Comparison of ENCODE assay signal across 13 mouse cellular contexts in genomic region chr7:143482541-143482940, GRCm38 (mm10). TPM values are rescaled to one million over a fixed set of nuclear protein-coding genes. Genes with fewer than 3 reads are reported as not detected.
DNase-seq lines count a peak whose midpoint lies in the region; ATAC-seq and TF ChIP-seq lines count a peak whose summit lies in the region.
"Had no signal": no experiment of that assay in that cellular context is flagged by ENCODE, and none has a peak within 500 bp of the region (broad histone marks: within the 10 kb centered on the region; RNA-seq: fewer than 3 reads in every experiment).

No protein-coding gene starts in this region.

- TF ChIP-seq RAD21 in MEL (IDR thresholded peaks at IDR 0.05; ENCODE audit: low read depth, low read length) = no peak

- H3K9ac ChIP-seq in ES-Bruce4 (ENCODE audit: low read depth, poor library complexity, severe bottlenecking) = no peak overlapping the region
- H3K9ac ChIP-seq in MEL (ENCODE audit: control insufficient read depth, low read depth, low read length, poor library complexity, severe bottlenecking) = peak overlapping the region; percentile 27; the same call in 1 of the 2 replicates
- H3K9ac ChIP-seq in liver, embryonic 12.5 days = no peak overlapping the region
- H3K9ac ChIP-seq: lung, embryonic 15.5 days had no signal

- no peak for TF ChIP-seq POLR2A in ES-Bruce4 (IDR thresholded peaks at IDR 0.05; ENCODE audit: insufficient read depth, low read length)
- TF ChIP-seq POLR2A in MEL (IDR thresholded peaks at IDR 0.05; ENCODE audit: control insufficient read depth in 1 of 2, insufficient read depth in 1 of 2, low read depth in 1 of 2, low read length in 2 of 2, poor library complexity in 1 of 2) = no peak

- H3K4me1 ChIP-seq in ES-Bruce4 (ENCODE audit: control insufficient read depth, insufficient read depth, low read length) (peaks cover 4% of the 10 kb centered on the region), MEL (ENCODE audit: control insufficient read depth in 1 of 2, insufficient read depth in 2 of 2, low read length in 2 of 2) (peaks cover 8 to 19% of the 10 kb centered on the region in 2 experiments)
- H3K4me1 ChIP-seq in liver, embryonic 12.5 days = no peaks in the 10 kb centered on the region
- H3K4me1 ChIP-seq: lung, embryonic 15.5 days had no signal

- intact Hi-C loops in left cerebral cortex, postnatal 36 days (cut with DNase I) = loop anchor here (10.0 kb wide), 1 partner anchor 272 kb away; the partner anchor contains the start of gene Osbpl5

- no peaks in the 10 kb centered on the region for H3K9me3 ChIP-seq in ES-Bruce4 (replicated peaks; ENCODE audit: control insufficient read depth, insufficient read depth, low read length, poor library complexity, severe bottlenecking)
- no peaks in the 10 kb centered on the region for H3K9me3 ChIP-seq in MEL (replicated peaks; ENCODE audit: insufficient read depth, low read length)
- H3K9me3 ChIP-seq in liver, embryonic 12.5 days (replicated peaks) = no peaks in the 10 kb centered on the region
- H3K9me3 ChIP-seq: lung, embryonic 15.5 days had no signal

- peak; percentile 66 for DNase-seq in kidney, adult 9 months
- DNase-seq in kidney, postnatal 10 days = no peak
- DNase-seq in MEL (ENCODE audit: low read depth, low spot score) = no peak
- DNase-seq in heart, adult 8-10 months (ENCODE audit: low spot score) = no peak
- no peak for DNase-seq in left cerebral cortex, postnatal 36 days (ENCODE audit: low spot score in 2 of 2)
- DNase-seq: adrenal gland, postnatal 25 days; heart, adult 18-20 months had no signal

- H3K36me3 ChIP-seq in ES-Bruce4 (ENCODE audit: control insufficient read depth, insufficient read depth, low read length, poor library complexity, severe bottlenecking) (no peaks in the 10 kb centered on the region), MEL (ENCODE audit: control insufficient read depth in 1 of 2, insufficient read depth in 2 of 2, low read length in 2 of 2) (peaks cover 0 to 2% of the 10 kb centered on the region in 2 experiments; a peak in 1 of 4 replicates)
- no peaks in the 10 kb centered on the region for H3K36me3 ChIP-seq in liver, embryonic 12.5 days
- H3K36me3 ChIP-seq: lung, embryonic 15.5 days had no signal

- no peak overlapping the region for H3K4me2 ChIP-seq in liver, embryonic 12.5 days
- H3K4me2 ChIP-seq: lung, embryonic 15.5 days had no signal

- 21% methylated on average over 6 of the region's 6 CpGs for WGBS in liver, embryonic 12.5 days (ENCODE audit: insufficient replicate concordance)

- no peaks in the 10 kb centered on the region for H3K27me3 ChIP-seq in ES-Bruce4 (ENCODE audit: control insufficient read depth, insufficient read depth, low read length, poor library complexity, severe bottlenecking)
- H3K27me3 ChIP-seq in MEL (ENCODE audit: control insufficient read depth in 1 of 2, insufficient read depth in 2 of 2, low read length in 2 of 2) = no peaks in the 10 kb centered on the region
- H3K27me3 ChIP-seq in liver, embryonic 12.5 days (replicated peaks) = peaks cover 52% of the 10 kb centered on the region
- H3K27me3 ChIP-seq: lung, embryonic 15.5 days had no signal

- H3K79me2 ChIP-seq in MEL (ENCODE audit: control insufficient read depth, insufficient read depth, low read length, poor library complexity) = no peaks in the 10 kb centered on the region

- TF ChIP-seq EP300 in ES-Bruce4 (IDR thresholded peaks at IDR 0.05; ENCODE audit: insufficient read depth, low read depth, low read length) (0 out of 2 replicates have a peak, but pooled peaks have one; percentile 47), MEL (IDR thresholded peaks at IDR 0.05; ENCODE audit: low read depth in 1 of 2, low read length in 2 of 2) (no peak)

- peak; percentile 25; the same call in 1 of the 2 replicates for ATAC-seq in liver, embryonic 12.5 days

- H3K4me3 ChIP-seq in ES-Bruce4 (ENCODE audit: low read depth, low read length) (no peak overlapping the region), MEL (ENCODE audit: control insufficient read depth in 1 of 2, insufficient read depth in 1 of 2, low read depth in 2 of 2, low read length in 2 of 2) (peak overlapping the region in 1 of 2 experiments; percentile 47; a peak in 1 of 4 replicates)
- H3K4me3 ChIP-seq in liver, embryonic 12.5 days = no peak overlapping the region
- H3K4me3 ChIP-seq: lung, embryonic 15.5 days had no signal

- TF ChIP-seq CTCF in ES-Bruce4 (IDR thresholded peaks at IDR 0.05; ENCODE audit: low read depth, low read length) = no peak
- TF ChIP-seq CTCF in MEL (IDR thresholded peaks at IDR 0.05 in 2 of 3, conservative IDR thresholded peaks at IDR 0.05 in 1 of 3; ENCODE audit: control insufficient read depth in 1 of 3, insufficient read depth in 1 of 3, low read depth in 2 of 3, low read length in 3 of 3, poor library complexity in 1 of 3, severe bottlenecking in 1 of 3) = no peak

- H3K27ac ChIP-seq in ES-Bruce4 (ENCODE audit: insufficient read depth, low read length) (no peak overlapping the region), MEL (ENCODE audit: control insufficient read depth, low read depth, low read length) (no peak overlapping the region)
- H3K27ac ChIP-seq in liver, embryonic 12.5 days = no peak overlapping the region
- H3K27ac ChIP-seq: lung, embryonic 15.5 days had no signal

TF ChIP-seq in MEL, 35 proteins besides CTCF, POLR2A, EP300 and RAD21:
- TF ChIP-seq UBTF (IDR thresholded peaks at IDR 0.05; ENCODE audit: borderline replicate concordance, insufficient read depth, low read depth, low read length) = no peak

RNA-seq across cellular contexts. Expression of gene Slc22a18, which starts 9.0 kb away (rescaled TPM):
- polyA plus RNA-seq in ES-Bruce4 (2011; ENCODE audit: insufficient read depth, insufficient read length, low read depth, missing spikeins) (4.5 and 5.0 TPM in 2 replicates), MEL (2012; ENCODE audit: insufficient read depth in 1 of 2, insufficient read length in 2 of 2, low read depth in 1 of 2, low replicate concordance in 2 of 2, missing spikeins in 1 of 2) (10 to 100 TPM in 1 of 2 experiments, not detected in 1; 19.8 TPM)
- 5.2 and 5.8 TPM in 2 replicates for total RNA-seq in MEL (2012; rRNA removed)
- polyA plus RNA-seq in liver, embryonic 12.5 days (2016; fragmentation: Nextera tagmentation; extraction: Ambion mirVana) = 4.5 and 5.1 TPM in 2 replicates
- under 1 TPM; 0.52 to 0.85 (median 0.54) TPM for total RNA-seq in heart, adult 8-10 months (2022)
- under 1 TPM; 0.34 to 0.89 TPM for total RNA-seq in left cerebral cortex, postnatal 36 days (2021)

RNA-seq across cellular contexts. Expression of gene Phlda2, which starts 20.4 kb away (rescaled TPM):
- polyA plus RNA-seq in ES-Bruce4 (2011; ENCODE audit: insufficient read depth, insufficient read length, low read depth, missing spikeins) (43.1 and 44.9 TPM in 2 replicates), MEL (2012; ENCODE audit: insufficient read depth in 1 of 2, insufficient read length in 2 of 2, low read depth in 1 of 2, low replicate concordance in 2 of 2, missing spikeins in 1 of 2) (100 to 1,000 TPM in 1 of 2 experiments, not detected in 1; 253 TPM)
- 152 and 160 TPM in 2 replicates for total RNA-seq in MEL (2012; rRNA removed)
- 18.1 and 18.5 TPM in 2 replicates for polyA plus RNA-seq in liver, embryonic 12.5 days (2016; fragmentation: Nextera tagmentation; extraction: Ambion mirVana)
- not detected for total RNA-seq in heart, adult 8-10 months (2022)
- total RNA-seq in left cerebral cortex, postnatal 36 days (2021) = not detected
- total RNA-seq: CH12.LX; heart, adult 18-20 months; heart, postnatal 25 days; left cerebral cortex, adult 18-20 months had no signal

RNA-seq across cellular contexts. Expression of gene Cdkn1c, which starts 21.7 kb away (rescaled TPM):
- 23.4 and 24.2 TPM in 2 replicates for polyA plus RNA-seq in ES-Bruce4 (2011; ENCODE audit: insufficient read depth, insufficient read length, low read depth, missing spikeins)
- 9.5 and 10.0 TPM in 2 replicates for total RNA-seq in MEL (2012; rRNA removed)
- polyA plus RNA-seq in MEL (2012; ENCODE audit: insufficient read depth in 1 of 2, insufficient read length in 2 of 2, low read depth in 1 of 2, low replicate concordance in 2 of 2, missing spikeins in 1 of 2) = 10 to 100 TPM in 1 of 2 experiments, not detected in 1; 11.9 TPM
- polyA plus RNA-seq in liver, embryonic 12.5 days (2016; fragmentation: Nextera tagmentation; extraction: Ambion mirVana) = 434 and 450 TPM in 2 replicates
- total RNA-seq in heart, adult 8-10 months (2022) = 10 to 100 TPM; 27.9 to 44.7 (median 34.9) TPM
- 10 to 100 TPM; 11.9 to 14.2 TPM for total RNA-seq in left cerebral cortex, postnatal 36 days (2021)
- total RNA-seq: CH12.LX had no signal

Comparison
In these comparisons a context has a peak if more than half of its experiments do, and no peak if none do; other contexts are left out.
1. RNA of gene Phlda2, which starts 20.4 kb away (total RNA-seq): 152 to 160 TPM in MEL; not detected in left cerebral cortex, postnatal 36 days and not detected in heart, adult 8-10 months; every median in the first group is over 100 times any median in the second.